Mouse (Mus musculus) left cerebral cortex, postnatal 14 days (tissue): ENCODE measurements around the gene Dnm2. TPM values are rescaled to one million over a fixed set of nuclear protein-coding genes. Genes with fewer than 3 reads are reported as not detected.
A peak's percentile ranks its signal among the peaks of the same experiment; 100 is the strongest.
"Not testable (repeated sequence)": the region's sequence is repeated elsewhere in the genome, so short reads cannot be mapped to it uniquely, and the experiment has no call there.

Source experiments
- DNase-seq, 2 experiments: peaks; one replicate each; pipeline ENCODE4 v3.0.0; 2021 to 2022; ENCODE audit warnings: low spot score in 2 of 2, mixed read lengths in 1 of 2
- intact Hi-C: fragments of 180-260 bp; cut with DNase I; formaldehyde crosslinking; loops from one replicate; pipeline ENCODE4 v1.15.1; 2025
- total RNA-seq, 2 experiments: library from RNA; stranded (reverse); gene quantifications; 2 replicates each; pipeline ENCODE4 v1.2.3; 2021

Dnm2 gene
- total RNA-seq, 2 experiments from 2014 or later = 55.8 to 65.8 TPM

DNA sequence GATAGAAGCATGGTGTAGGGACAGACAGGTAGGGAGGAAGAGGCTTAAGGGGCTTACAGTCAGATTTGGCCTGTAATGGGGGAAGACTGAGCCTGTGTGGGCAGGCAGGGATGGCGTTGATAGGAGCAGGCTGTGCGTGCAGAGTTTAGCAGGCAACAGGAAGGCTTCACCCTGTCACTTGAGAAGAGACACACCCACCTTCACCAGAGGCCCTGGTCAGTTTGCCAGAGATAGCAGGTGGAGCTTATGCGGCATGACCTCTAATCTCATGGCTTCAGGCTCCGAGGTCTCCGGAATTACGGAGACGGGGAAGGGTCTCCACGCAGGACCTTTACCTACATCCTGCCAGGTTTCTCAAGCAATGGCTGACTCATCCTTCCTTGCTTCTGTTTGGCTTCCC is 27.2 kb downstream of the Dnm2 start:
- intact Hi-C loops = no loop called here
- no peak for DNase-seq

DNA sequence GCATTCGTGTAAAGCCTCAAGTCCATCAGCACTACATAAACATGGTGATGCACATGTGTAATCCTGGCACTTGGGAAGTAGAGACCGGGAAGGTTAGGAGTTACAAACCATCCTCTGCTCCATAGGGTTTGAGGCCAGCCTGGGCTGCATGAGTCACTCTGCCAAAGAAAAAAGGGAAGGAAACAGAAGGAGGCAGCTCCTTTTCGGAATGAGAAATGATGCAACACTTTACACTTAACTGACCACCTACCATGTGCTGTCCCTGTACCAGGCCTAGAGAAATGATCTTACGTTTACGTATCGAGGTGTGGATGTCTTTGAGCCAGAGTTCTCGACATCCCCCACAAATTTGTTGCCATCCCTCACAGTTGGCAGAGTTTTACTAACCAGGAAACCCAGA is 28.3 kb downstream of the Dnm2 start:
- no peak for DNase-seq
- intact Hi-C loops = no loop called here

DNA sequence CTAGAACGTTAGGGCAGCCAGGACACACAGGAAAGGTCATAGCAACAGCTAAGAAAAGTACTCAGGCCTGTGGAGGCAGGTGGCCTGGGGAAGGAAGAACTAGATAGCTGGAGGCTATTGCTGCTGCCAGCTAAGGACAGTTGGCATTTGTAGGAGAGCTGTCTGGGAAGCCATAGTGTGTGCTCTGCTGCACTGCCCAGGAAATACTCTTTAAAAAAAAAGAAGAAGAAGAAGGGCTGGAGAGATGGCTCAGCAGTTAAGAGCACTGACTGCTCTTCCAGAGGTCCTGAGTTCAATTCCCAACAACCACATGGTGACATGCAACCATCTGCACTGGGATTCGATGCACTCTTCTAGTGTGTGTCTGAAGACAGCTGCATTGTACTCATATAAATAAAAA is 28.8 kb downstream of the Dnm2 start:
- intact Hi-C loops = no loop called here
- no peak for DNase-seq

DNA sequence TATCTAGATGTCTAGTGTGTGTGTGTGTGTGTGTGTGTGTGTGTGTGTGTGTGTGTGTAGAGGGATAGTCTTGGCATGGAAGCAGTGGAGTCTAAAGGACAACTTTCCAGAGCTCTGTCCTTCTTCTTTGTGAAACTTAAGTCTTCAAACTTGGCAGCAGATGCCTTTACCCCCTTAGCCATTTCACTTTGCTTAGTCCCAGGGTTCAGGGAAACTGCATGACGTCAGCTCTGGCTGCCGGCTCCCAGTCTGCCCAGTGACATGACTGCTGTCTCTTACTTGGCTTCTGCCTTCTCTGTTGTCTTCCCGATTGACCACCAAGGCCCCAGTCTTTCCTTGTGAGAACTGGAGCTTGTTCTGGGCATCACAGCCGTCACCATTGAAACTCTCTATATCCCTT is 29.8 kb downstream of the Dnm2 start:
- DNase-seq = no peak
- intact Hi-C loops = no loop called here

DNA sequence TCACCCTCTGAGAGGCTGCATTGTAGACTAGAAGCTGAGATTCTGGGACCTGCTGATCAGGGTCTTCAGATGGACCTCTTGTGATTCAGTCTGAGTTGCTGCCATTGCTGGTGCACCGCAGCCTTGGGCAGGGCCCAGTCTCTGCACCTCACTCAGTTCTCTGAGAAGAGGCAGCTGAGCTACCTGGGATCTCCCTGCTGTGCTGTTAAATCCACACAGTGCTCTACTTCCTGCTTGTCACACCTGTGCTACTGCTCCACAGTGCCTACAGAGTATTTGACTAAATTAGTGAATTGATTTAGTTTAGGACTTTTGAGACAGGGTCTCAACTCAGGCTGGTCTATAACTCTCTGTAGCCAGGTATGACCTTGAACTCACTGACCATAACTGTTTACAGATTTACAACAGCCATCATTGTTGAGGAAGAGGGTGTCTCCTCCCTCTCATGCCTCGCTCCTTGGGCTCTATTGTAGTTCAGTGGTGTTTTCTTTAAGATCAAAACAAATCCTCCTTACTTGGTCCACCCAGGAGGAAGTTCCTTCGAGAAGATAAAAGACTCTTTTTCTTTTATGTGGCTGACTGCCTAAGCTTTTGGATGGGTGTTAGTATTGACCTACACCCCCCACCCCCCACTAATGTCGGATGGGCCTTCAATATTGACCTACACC is 30.5 kb downstream of the Dnm2 start:
- no peak for DNase-seq

DNA sequence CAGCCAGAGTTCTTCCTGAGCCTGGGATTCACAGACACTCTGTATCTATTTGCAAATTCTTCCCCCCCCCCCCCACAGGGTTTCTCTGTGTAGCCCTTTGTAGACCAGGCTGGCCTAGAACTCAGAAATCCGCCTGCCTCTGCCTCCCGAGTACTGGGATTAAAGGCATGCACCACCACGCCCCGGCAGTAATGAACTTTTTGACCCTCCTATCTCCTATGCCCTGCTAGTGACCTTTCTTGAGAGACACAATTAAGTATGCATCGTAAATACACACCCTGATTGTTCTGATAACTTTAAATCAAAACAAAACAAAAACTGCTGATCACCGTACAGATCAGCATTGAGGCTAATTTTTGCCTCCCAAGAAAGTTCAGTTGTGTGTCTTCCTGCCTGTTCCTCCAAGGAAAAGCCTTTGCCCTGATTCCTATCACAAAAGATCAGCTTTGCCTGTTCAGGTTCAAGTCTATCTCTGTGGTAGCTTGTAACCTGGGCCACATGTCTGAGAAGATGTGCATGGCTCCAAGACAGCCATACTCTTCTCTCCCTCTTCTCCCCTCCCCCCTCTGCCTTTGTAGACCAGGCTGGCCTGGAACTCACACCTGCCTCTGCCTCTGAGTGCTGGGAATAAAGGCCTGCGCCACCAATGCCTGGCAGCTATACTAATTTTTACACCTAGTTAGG is 31.7 kb downstream of the Dnm2 start:
- DNase-seq = no peak
- intact Hi-C loops = no loop called here

More for the DNA sequence above, 30.5 kb downstream of the Dnm2 start:
- intact Hi-C loops = no loop called here

DNA sequence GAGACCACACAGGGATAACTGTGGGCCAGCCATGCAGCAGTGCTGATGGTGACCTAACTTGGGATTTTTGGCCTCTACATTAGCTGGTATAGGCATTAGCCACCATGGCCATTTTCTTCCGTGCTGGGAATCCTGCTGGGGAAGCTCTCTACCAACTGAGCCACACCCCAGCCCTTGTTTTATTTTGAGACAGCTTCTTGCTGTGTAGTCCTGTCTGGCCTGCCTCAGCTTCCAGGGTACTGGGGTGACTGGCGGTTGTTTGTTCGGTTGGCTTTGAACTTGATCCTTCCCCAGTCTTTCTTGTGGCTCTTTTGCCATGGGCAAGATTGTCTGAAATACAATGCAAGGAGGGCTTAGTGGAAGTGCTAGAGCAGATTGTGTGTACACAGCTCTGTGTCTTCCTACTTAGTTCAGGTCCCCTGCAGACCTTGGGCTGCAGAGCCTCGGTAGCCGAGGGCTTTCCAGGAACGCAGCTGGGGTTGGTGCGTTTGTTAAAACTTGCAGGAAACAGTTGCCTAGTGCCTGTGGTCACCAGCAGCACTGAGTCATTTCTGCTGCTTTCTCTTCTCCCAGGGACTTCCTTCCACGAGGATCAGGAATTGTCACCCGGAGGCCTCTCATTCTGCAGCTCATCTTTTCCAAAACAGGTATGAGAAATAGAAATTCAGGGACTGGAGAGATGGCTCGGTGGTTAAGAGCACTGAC is 32.4 kb downstream of the Dnm2 start:
- no peak for DNase-seq
- intact Hi-C loops = no loop called here

DNA sequence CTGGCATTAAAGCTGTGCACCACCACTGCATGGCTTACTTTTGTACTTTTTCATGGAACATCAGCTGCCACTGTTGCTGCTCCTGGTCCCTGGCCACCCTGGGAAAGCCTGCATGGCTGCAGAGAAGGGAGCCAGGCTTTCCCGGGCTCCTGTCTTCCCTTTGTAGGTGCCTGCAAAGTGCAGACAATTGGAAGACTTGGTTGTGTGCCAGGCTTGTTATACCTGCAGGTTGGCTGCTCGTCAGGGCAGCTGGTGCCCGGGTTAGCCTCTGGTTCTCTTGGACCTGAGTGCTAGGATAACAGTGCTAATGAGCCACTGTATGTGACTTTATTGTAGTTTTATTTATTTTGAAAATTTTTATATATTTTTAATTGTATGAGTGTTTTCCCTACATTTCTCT is 34.1 kb downstream of the Dnm2 start:
- DNase-seq = no peak
- intact Hi-C loops = no loop called here

DNA sequence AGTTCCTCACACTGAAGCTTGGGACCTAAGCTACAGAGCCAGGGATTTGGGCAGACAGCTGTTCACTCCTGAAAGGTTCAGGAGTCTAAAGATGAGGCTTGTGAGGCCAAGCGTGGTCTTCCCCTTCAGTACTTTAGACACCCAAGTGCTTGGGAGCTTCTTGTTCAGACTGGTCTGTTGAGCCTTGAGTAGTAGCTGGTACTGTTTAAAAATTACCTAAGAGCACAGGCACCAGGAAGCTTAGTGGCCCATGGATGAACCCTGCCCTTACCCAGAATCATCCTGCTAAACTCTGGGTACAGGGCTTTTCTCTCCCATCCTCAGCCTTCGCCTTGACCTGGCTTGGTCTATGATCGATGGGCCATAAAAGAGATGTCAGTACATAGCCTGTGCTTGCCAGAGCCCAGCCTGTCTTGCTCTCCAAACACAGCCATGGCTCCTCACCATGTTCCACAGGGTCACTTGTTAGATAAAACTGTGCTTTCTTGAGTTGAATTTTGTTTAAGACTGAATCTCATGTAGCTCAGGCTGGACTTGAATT is 35.8 kb downstream of the Dnm2 start:
- no peak for DNase-seq
- intact Hi-C loops = loop anchor here (5.0 kb wide), 1 partner anchor 33 kb away; no protein-coding TSS in a partner anchor

DNA sequence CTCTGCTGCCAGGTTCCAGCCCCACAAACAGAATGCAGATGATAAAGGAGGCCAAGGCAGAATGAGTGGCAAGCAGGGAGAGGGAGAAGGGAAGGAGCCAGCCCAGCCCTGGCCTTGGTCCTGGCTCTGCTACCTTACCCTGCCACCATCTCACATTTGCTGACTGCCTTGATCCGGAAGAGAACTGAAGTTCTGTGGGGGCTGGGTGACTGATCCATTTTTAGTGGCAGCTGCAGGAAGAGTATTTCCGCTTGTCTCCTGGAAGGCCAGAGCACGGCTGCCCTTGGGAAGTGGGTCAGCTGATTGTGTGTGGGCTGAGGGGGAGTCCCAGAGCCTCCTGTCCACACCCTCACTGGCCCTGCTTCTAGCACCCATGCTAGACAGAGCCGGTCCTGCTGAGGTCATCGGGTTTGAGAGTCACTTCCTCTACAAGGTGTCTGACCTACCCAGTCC is 38.5 kb downstream of the Dnm2 start:
- intact Hi-C loops = loop anchor here (5.0 kb wide), 1 partner anchor 36 kb away; no protein-coding TSS in a partner anchor
- DNase-seq = peak; percentile 46 to 47

DNA sequence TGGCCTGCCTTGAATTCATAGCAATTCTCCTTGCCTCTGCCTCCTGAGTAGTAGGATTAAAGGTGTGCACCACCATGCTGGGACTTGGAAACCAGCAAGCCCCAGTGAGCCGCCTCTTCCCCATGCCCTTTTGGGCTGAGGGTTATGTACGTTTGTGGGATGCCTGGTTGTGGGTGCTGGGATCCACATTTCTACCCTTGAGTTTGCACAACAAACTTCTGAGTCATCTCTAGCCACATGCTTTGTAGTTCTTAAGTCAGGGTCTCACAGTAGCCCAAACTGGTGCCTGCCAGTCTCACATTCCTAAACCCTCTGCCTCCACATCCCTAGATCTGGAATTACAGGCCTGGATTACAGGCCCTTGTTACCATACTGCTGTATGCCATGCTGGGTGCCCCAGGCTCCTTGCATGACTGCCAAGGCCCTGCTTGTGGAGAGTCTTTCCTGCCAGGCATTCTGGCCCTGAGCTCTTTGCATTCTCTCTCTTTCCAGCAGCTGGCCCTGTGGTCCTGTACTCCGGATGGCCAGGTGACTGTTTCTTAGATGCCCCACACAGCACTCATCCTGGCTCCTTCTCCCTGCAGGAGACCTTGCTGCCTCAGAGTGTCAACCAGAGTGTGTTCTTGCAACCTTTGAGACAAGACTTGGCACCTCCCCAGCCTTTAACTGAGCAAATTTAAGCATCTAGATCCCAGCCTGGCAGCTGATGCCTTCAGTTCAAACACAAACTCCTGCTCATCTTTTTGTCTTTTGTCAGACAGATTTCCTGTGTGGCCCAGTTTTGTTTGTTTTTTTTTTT is 39.3 kb downstream of the Dnm2 start:
- intact Hi-C loops = loop anchor here (5.0 kb wide), 1 partner anchor 37 kb away; no protein-coding TSS in a partner anchor
- no peak for DNase-seq

DNA sequence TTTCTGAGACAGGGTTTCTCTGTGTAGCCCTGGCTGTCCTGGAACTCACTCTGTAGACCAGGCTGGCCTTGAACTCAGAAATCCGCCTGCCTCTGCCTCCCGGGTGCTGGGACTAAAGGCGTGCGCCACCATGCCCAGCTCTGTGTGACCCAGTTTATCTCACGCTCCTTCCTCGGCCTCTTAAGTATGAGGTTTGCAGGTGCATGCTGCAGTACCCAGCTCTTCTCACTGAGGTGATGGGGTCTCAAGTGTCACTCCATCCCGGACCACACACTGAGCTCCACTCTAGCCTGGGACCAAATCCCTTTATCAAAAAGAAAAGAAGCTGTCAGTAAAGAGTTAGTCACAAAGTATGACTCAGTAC is 39.8 kb downstream of the Dnm2 start:
- DNase-seq = not testable (repeated sequence)
- intact Hi-C loops = loop anchor here (5.0 kb wide), 1 partner anchor 37 kb away; no protein-coding TSS in a partner anchor

DNA sequence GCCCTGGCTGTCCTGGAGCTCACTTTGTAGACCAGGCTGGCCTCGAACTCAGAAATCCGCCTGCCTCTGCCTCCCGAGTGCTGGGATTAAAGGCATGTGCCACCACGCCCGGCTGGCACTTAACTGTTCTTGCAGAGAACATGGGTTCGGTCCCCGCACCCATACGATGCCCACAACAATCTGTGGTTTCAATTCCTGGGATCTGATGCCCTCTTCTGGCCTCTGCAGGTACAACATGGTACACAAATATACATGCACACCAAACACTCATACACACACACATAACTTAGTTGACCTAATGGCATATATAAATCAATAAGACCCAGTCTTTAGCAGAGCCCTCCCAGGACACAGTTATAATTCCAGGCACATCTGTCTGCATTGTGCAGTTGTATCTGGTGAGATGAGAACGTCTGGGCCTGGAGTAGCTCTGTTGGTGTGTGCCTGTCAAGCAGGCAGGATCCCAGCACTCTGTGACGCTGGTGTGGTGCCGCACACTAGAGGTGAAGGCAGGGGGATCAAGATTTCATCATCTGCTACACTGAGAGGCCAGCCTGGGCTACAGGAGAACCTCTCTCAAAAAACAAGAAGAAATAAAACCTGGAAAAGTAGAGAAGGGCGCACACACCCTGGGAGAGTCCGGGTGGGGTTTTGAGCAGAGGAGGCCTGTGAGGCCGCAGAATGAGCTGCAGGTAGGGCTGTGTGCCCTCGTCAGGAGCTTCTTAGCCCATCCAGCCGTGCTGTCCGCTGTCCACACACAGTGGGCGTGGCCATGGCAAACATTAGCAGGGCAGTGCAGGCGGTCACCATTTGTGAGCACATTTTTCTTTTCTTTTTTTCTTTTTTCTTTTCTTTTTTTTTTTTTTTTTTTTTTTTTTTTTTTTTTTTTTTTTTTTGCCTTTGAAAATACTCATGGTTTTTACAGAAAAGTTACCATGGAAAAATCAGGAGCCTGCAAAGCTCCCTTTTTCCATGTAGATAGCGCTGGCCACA is 44.6 kb downstream of the Dnm2 start:
- intact Hi-C loops = no loop called here
- peak; percentile 45 to 49 for DNase-seq

DNA sequence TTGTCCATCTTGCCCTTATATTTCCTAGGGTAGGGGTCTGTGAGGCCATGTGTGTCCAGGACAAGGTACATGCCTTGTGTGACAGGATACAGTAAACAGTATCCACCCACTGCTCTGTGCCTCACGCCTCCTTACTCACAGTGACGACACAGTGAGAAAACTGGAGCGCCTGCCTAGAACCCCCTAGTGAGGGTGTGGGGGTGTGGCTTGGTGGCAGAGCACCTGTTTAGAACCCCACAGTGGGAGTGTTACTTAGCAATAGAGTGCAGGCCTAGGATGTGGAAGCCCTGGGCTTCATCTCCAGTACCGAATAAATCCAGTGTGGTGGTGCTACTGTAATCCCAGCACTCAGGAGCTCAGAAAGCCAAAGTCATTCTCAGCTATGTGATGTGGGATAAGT is 48.2 kb downstream of the Dnm2 start:
- intact Hi-C loops = no loop called here
- DNase-seq = peak; percentile 27 to 37

DNA sequence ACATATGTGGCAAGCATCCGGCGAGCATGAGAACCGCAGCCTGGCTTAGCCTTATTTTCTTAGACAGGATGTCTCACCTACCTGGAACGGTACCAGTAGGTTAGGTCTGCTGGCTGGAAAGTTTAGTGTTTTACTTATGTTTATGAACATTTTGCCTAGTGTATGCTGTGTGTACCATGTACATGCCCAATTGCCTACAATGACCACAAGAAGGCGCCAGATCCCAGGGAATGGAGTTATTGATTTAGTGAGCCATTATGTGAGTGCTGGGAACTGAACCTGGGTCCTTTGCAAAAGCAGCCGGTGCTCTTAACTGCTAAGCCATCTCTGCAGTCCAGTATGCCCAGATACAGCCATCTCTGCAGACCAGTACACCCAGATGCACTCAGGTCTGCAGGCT is 53.0 kb downstream of the Dnm2 start:
- DNase-seq = no peak
- intact Hi-C loops = no loop called here

DNA sequence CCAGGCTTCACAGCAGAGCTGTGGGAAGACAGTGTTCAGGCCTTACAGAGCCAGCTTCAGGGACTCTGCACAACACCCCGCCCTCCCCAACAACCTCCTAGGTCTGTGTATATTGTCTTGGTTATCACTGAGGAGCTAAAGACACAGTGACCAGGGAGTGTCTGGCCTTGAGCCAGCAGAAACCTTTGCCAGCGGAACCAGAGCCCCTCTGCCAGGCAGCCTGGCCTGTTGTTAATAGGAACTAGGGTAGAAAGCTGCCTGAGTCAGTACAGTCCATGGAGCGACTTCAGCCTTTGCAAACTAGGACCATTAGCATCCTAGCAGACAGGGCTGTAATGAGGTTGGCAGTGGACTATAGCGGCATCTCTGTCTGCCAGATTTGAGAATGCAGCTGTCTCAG is 59.4 kb downstream of the Dnm2 start:
- no peak for DNase-seq
- intact Hi-C loops = no loop called here

DNA sequence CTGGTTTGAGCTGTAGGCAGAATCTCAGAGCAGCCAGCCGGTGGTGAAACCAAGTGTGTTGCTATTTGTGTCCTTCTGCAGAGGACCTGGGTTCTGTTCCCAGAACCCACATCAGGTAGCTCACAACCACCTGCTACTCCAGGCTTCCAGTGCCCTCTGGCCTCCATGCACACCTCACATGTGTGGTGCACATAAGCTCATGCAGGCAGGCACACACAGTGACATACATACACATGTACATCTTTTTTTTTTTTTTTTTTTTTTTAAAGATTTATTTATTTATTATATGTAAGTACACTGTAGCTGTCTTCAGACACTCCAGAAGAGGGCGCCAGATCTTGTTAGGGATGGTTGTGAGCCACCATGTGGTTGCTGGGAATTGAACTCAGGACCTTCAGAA is 63.5 kb downstream of the Dnm2 start:
- intact Hi-C loops, DNase-seq: not testable (repeated sequence)

DNA sequence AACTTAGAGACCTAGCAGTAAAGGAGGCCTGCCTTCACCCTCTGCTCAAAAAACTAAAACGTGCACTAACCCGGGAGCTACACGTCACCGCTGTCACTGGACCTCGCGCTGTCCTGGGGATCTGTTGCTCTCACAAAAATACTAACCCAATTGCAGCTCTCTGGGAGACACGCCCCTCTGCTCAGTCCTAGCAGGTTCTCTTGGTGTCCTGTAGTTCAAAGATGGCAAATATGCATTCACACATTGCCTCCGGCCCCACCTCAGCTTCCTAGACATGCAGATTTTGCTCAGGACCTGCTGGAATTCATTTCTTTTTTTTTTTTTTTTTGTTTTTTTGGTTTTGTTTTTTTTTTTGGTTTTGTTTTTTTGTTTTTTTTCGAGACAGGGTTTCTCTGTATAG is 66.0 kb downstream of the Dnm2 start:
- intact Hi-C loops = no loop called here
- DNase-seq = no peak
